Mouse (Mus musculus) heart, embryonic 14.5 days (tissue): ENCODE results near the gene Fez1. TPM values are rescaled to one million over a fixed set of nuclear protein-coding genes. Genes with fewer than 3 reads are reported as not detected.

Source experiments
- ATAC-seq: fragments of 200-750 bp; cut with Nextera tagmentation; 2 replicates; pipeline ENCODE4 v1.8.0; 2017; ENCODE audit warnings: low read depth, moderate TSS enrichment; ENCODE audit not compliant: insufficient number of reproducible peaks, insufficient read depth, low FRiP score
- H3K27ac ChIP-seq, 2 experiments: fragments of 200-500 bp in 1 of 2; fragments of 300-500 bp in 1 of 2; sonication (generic) in 1 of 2; replicated peaks in 1 of 2; 2 replicates each; pipeline ENCODE4 v1.5.1; 2012 to 2014; ENCODE audit warnings: low read depth in 2 of 2, low read length in 2 of 2, control low read depth in 1 of 2, mild to moderate bottlenecking in 1 of 2, mixed read lengths in 1 of 2; ENCODE audit not compliant: control insufficient read depth in 1 of 2, insufficient read depth in 1 of 2
- H3K27me3 ChIP-seq: fragments of 300-500 bp; sonication (generic); 2 replicates; pipeline ENCODE4 v1.6.1; 2014; ENCODE audit warnings: mild to moderate bottlenecking, low read length, control low read depth; ENCODE audit not compliant: control insufficient read depth, insufficient read depth
- H3K36me3 ChIP-seq: fragments of 300-500 bp; sonication (generic); 2 replicates; pipeline ENCODE4 v1.6.1; 2014; ENCODE audit warnings: mild to moderate bottlenecking, control low read depth, low read length, mixed read lengths; ENCODE audit not compliant: control insufficient read depth, insufficient read depth
- H3K4me1 ChIP-seq, 2 experiments: fragments of 200-500 bp in 1 of 2; fragments of 300-500 bp in 1 of 2; sonication (generic) in 1 of 2; 2 replicates each; pipeline ENCODE4 v1.6.1; 2012 to 2014; ENCODE audit warnings: low read length in 2 of 2, control low read depth in 1 of 2, mixed read lengths in 1 of 2; ENCODE audit not compliant: control insufficient read depth in 2 of 2, insufficient read depth in 2 of 2
- H3K4me2 ChIP-seq: fragments of 300-500 bp; sonication (generic); 2 replicates; pipeline ENCODE4 v1.6.1; 2014; ENCODE audit warnings: mild to moderate bottlenecking, low read length
- H3K4me3 ChIP-seq, 2 experiments: fragments of 200-500 bp in 1 of 2; fragments of 300-500 bp in 1 of 2; sonication (generic) in 1 of 2; 2 replicates each; pipeline ENCODE4 v1.5.1; 2012 to 2014; ENCODE audit warnings: low read length in 2 of 2, mild to moderate bottlenecking in 2 of 2, control low read depth in 1 of 2, low read depth in 1 of 2, moderate library complexity in 1 of 2; ENCODE audit not compliant: control insufficient read depth in 1 of 2, insufficient read depth in 1 of 2
- H3K9ac ChIP-seq: fragments of 300-500 bp; sonication (generic); 2 replicates; pipeline ENCODE4 v1.6.1; 2014; ENCODE audit warnings: mild to moderate bottlenecking, low read length
- H3K9me3 ChIP-seq: fragments of 300-500 bp; sonication (generic); 2 replicates; pipeline ENCODE4 v1.6.1; 2016; ENCODE audit warnings: low read length, control low read depth; ENCODE audit not compliant: control insufficient read depth
- WGBS: fragments of 180-500 bp; shearing (Covaris S2); extraction: QIAGEN DNeasy Blood & Tissue Kit; methylation state at CpG from one replicate; pipeline ENCODE4 v1.1.7; 2014; 5-methylcytosine and 5-hydroxymethylcytosine counted together
- polyA plus RNA-seq: library from polyadenylated mRNA; unstranded; fragments of >200 nt; fragmentation: Nextera tagmentation; extraction: Ambion mirVana; gene quantifications from 2 replicates; pipeline ENCODE4 v1.2.1, GENCODE M21; 2014

Gene Fez1
- polyA plus RNA-seq, 1 experiment from 2014 or later = 2.0 TPM

DNA sequence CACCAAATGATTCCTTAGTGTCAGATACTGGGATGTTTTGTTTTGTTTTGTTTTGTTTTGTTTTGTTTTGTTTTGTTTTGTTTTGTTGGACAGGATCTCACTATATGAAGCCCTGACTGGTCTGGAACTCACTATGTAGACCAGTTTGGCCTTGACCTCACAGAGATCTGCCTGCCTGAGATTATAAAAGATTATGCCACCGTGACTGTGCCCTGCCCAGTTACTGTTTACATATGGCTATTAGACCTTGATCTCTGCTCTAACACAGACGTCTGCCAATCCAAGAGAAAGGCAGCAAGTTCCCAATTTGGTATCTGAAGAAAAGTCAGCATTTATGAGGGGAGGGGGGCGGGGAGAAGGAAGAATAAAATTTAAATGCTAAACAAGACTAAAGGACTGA, 42.0 kb downstream of the Fez1 start:
- Histone ChIP-seq H3K4me1 (no peaks in the 10 kb centered on the region), H3K36me3 (no peaks in the 10 kb centered on the region), H3K4me3 (no peak overlapping the region), H3K27ac (no peak overlapping the region), H3K27me3 (no peaks in the 10 kb centered on the region), H3K9me3 (no peaks in the 10 kb centered on the region), H3K9ac (no peak overlapping the region), H3K4me2 (no peak overlapping the region)
- 60% methylated on average over 3 of the region's 3 CpGs for WGBS
- ATAC-seq = no peak

DNA sequence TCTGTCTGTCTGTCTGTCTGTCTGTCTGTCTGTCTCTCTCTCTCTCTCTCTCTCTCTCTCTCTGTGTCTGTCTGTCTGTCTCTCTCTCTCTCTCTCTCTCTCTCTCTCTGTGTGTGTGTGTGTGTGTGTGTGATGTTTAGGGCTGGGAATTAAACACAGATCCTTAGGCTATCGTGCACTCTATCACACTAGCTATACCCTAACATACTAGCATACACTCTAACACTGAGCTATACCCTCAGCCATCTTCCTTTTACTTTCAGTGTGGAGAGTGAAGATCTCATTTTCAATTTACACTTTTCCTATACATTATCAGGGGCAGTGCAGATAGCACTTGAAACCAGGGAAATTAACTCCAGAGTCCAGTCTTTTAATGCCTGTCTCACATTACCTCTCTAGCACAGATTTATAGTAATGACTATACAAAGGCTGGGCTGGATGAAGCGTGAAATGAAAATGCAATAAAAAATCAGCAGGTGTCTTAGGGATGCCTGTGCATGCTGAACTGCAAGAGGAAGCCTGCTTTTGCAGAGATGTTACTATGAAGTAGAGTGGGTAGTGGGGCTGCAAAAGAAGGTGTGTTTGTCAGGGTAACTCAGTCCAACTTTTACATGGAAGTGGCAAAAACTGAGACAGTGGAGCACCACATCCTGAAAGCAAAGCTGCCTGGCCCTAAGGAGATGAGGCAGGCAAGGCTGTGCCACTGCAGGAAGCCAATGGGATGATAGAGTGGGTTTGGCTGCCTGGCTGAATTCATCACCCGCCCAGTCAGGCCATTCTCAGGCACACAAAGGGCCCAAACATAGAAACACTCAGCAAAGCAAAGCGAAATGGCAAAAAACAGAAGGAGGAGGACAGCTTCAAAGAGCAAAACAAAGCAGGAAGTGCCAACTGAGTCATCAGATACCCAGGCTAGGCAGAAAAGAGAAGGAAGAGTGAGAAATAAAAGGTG, 43.5 kb downstream of the Fez1 start:
- 49% methylated on average over 4 of the region's 4 CpGs for WGBS
- Histone ChIP-seq H3K4me1 (no peaks in the 10 kb centered on the region), H3K27ac (no peak overlapping the region), H3K9ac (no peak overlapping the region), H3K4me3 (no peak overlapping the region), H3K9me3 (no peaks in the 10 kb centered on the region), H3K36me3 (no peaks in the 10 kb centered on the region), H3K27me3 (no peaks in the 10 kb centered on the region), H3K4me2 (no peak overlapping the region)
- ATAC-seq = no peak

DNA sequence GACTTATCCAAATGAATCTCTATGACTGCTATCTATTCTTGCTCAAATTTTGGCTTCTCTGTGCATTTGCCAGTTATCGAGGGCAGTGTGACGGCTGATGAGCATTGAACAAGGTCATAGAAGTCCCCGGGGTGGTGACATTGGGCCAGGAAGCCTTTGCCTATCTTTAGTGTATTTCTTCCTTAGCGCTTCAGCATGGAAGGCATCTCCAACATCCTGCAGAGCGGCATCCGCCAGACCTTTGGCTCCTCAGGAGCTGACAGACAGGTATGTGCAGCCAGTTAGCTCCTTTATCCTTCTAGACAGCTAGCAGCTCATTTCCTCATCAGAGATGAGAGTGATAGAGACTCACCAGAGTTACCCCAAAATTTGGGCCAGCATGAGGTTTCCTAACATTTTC, 47.0 kb downstream of the Fez1 start:
- H3K27me3 ChIP-seq = no peaks in the 10 kb centered on the region
- H3K9ac ChIP-seq = no peak overlapping the region
- H3K4me3 ChIP-seq = no peak overlapping the region
- H3K36me3 ChIP-seq = no peaks in the 10 kb centered on the region
- H3K27ac ChIP-seq = no peak overlapping the region
- no peak for ATAC-seq
- no peak overlapping the region for H3K4me2 ChIP-seq
- H3K9me3 ChIP-seq = no peaks in the 10 kb centered on the region
- peaks cover 0 to 2% of the 10 kb centered on the region in 2 experiments; a peak in 1 of 4 replicates for H3K4me1 ChIP-seq
- 76% methylated on average over 6 of the region's 6 CpGs for WGBS

DNA sequence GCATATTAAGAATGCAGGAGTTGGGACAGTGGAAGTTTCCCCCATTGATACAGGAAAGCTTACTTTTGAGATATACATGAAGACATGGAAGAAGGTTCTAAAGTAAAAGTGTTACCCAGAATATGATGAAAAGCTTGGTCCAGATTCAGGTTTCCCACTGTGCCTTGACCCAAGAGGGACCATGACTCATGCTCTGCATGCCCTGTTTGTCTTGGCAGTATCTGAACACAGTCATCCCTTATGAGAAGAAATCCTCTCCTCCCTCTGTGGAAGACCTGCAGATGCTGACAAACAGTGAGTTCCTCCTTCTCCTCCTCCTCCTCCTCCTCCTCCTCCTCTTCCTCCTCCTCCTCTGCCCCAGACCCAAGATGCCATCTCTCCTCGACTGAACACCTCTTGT, 48.6 kb downstream of the Fez1 start:
- H3K4me1 ChIP-seq = peaks cover 0 to 5% of the 10 kb centered on the region in 2 experiments; a peak in 1 of 4 replicates
- H3K27me3 ChIP-seq = no peaks in the 10 kb centered on the region
- no peak overlapping the region for H3K4me2 ChIP-seq
- ATAC-seq = no peak
- H3K27ac ChIP-seq = no peak overlapping the region
- H3K4me3 ChIP-seq = no peak overlapping the region
- H3K9ac ChIP-seq = no peak overlapping the region
- no peaks in the 10 kb centered on the region for H3K36me3 ChIP-seq
- WGBS = 40% methylated on average over 1 of the region's 1 CpGs
- H3K9me3 ChIP-seq = no peaks in the 10 kb centered on the region

DNA sequence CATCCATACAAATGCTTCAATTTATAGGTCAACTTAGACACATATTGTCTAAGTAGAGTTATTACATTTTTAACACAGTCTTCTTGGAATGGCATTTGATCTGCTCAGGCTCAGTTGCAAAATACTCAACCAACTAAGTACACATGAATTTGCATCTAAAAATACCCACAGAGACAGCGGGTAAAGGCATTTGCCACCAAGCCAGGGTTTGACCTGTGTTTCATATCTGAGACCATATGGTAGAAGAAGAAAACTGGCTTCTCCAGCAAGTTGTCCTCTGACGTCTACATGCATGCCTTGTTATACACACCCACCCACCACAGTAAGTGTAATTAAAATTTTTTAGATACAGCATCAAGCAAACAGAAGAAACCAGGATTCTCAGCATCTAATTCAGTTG, 52.1 kb downstream of the Fez1 start:
- no peak for ATAC-seq
- WGBS = 48% methylated on average over 2 of the region's 2 CpGs
- H3K9me3 ChIP-seq = no peaks in the 10 kb centered on the region

DNA sequence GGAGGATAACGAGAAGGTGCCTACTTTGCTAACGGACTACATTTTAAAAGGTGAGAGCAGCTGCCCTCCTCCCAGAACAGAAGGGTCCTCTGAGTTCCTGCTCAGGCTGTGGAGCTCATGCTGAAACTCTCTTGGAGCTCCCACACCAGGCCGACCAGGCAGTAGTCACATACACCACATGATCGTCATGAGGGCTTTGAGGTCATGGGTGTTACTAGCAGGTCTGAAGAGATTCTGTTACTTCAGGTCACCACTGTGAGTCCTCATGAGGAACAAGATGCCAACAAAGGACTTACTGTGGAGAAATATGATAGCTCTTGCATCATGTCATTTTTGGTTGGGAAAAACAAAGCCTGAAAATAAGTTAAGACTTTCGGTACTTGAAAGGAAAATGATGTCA, 54.6 kb downstream of the Fez1 start:
- no peak overlapping the region for H3K4me3 ChIP-seq
- H3K9me3 ChIP-seq = no peaks in the 10 kb centered on the region
- no peak overlapping the region for H3K27ac ChIP-seq
- no peak overlapping the region for H3K9ac ChIP-seq
- H3K4me2 ChIP-seq = no peak overlapping the region
- no peak for ATAC-seq
- H3K27me3 ChIP-seq = no peaks in the 10 kb centered on the region
- 81% methylated on average over 5 of the region's 5 CpGs for WGBS
- peaks cover 2 to 10% of the 10 kb centered on the region in 2 experiments; a peak in 2 of 4 replicates for H3K4me1 ChIP-seq
- H3K36me3 ChIP-seq = no peaks in the 10 kb centered on the region

More for the DNA sequence above, 52.1 kb downstream of the Fez1 start:
- Histone ChIP-seq H3K27me3 (no peaks in the 10 kb centered on the region), H3K4me2 (no peak overlapping the region), H3K36me3 (no peaks in the 10 kb centered on the region), H3K9ac (no peak overlapping the region), H3K4me1 (peaks cover 0 to 5% of the 10 kb centered on the region in 2 experiments; a peak in 1 of 4 replicates), H3K4me3 (no peak overlapping the region), H3K27ac (no peak overlapping the region)

DNA sequence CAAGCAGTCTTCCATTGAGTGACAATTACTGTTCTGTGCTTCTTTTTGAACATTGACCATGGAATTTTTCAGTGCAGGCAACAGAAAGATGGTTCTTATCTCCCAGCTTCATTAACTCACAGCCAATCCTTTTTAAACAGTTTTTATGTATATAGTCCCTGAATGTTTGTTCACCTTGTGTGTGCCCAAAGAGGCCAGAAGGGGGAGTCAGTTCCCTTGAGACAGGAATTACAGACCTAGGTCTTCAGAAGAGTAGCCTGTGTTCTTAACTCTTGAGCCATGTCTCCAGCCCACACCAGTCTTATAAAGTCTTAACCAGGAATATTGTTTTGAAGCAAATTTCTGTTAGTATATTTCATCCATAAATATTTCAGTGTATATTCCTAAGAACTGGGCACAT, 55.1 kb downstream of the Fez1 start:
- H3K4me3 ChIP-seq = no peak overlapping the region
- no peak overlapping the region for H3K9ac ChIP-seq
- H3K9me3 ChIP-seq = no peaks in the 10 kb centered on the region
- ATAC-seq = no peak
- peaks cover 2 to 10% of the 10 kb centered on the region in 2 experiments; a peak in 2 of 4 replicates for H3K4me1 ChIP-seq
- H3K36me3 ChIP-seq = no peaks in the 10 kb centered on the region
- no peaks in the 10 kb centered on the region for H3K27me3 ChIP-seq
- no peak overlapping the region for H3K27ac ChIP-seq
- no peak overlapping the region for H3K4me2 ChIP-seq
